Mouse (Mus musculus) lung, embryonic 16.5 days (tissue): Measurements from ENCODE around the gene Tesc. TPM values are rescaled to one million over a fixed set of nuclear protein-coding genes. Genes with fewer than 3 reads are reported as not detected.

Experiments used
- ATAC-seq: fragments of 200-750 bp; cut with Nextera tagmentation; 2 replicates; pipeline ENCODE4 v1.8.0; 2017; ENCODE audit warnings: low read depth, mild to moderate bottlenecking, moderate library complexity
- H3K27ac ChIP-seq: fragments of 300-500 bp; sonication (generic); 2 replicates; pipeline ENCODE4 v1.5.1; 2014; ENCODE audit warnings: mild to moderate bottlenecking, control low read depth, low read length
- H3K27me3 ChIP-seq: fragments of 300-500 bp; sonication (generic); 2 replicates; pipeline ENCODE4 v1.6.1; 2014; ENCODE audit warnings: low read depth, low read length, mixed read lengths; ENCODE audit not compliant: control insufficient read depth, insufficient read depth
- H3K36me3 ChIP-seq: fragments of 300-500 bp; sonication (generic); 2 replicates; pipeline ENCODE4 v1.6.1; 2014; ENCODE audit warnings: low read length; ENCODE audit not compliant: control insufficient read depth, insufficient read depth
- H3K4me1 ChIP-seq: fragments of 300-500 bp; sonication (generic); replicated peaks from 2 replicates; pipeline ENCODE4 v1.6.1; 2014; ENCODE audit warnings: low read length, mixed read lengths; ENCODE audit not compliant: control insufficient read depth, insufficient read depth
- H3K4me2 ChIP-seq: fragments of 300-500 bp; sonication (generic); 2 replicates; pipeline ENCODE4 v1.6.1; 2014; ENCODE audit warnings: low read depth, low read length, control low read depth
- H3K4me3 ChIP-seq: fragments of 300-500 bp; sonication (generic); 2 replicates; pipeline ENCODE4 v1.5.1; 2014; ENCODE audit warnings: mild to moderate bottlenecking, low read length, control low read depth
- H3K9ac ChIP-seq: fragments of 300-500 bp; sonication (generic); 2 replicates; pipeline ENCODE4 v1.6.1; 2014; ENCODE audit warnings: low read length, control low read depth
- H3K9me3 ChIP-seq: fragments of 300-500 bp; sonication (generic); 2 replicates; pipeline ENCODE4 v1.6.1; 2016; ENCODE audit warnings: low read length; ENCODE audit not compliant: control insufficient read depth
- WGBS: fragments of 180-500 bp; shearing (Covaris S2); extraction: QIAGEN DNeasy Blood & Tissue Kit; methylation state at CpG from one replicate; pipeline ENCODE4 v1.1.7; 2014; 5-methylcytosine and 5-hydroxymethylcytosine counted together
- polyA plus RNA-seq: library from polyadenylated mRNA; unstranded; fragments of >200 nt; fragmentation: Nextera tagmentation; extraction: Ambion mirVana; gene quantifications from 2 replicates; pipeline ENCODE4 v1.2.1, GENCODE M21; 2015

Gene Tesc
- polyA plus RNA-seq: 8.6 and 9.9 TPM in 2 replicates

- peak within 1 kb of the TSS; percentile 100 for H3K4me2 ChIP-seq
- no peaks in the 10 kb centered on the region for H3K36me3 ChIP-seq
- H3K4me3 ChIP-seq: peak within 1 kb of the TSS; percentile 72
- under 1% methylated on average over 40 of the region's 63 CpGs for WGBS
- ATAC-seq: peak; percentile 8; the same call in 1 of the 2 replicates
- peaks cover 33% of the 10 kb centered on the region for H3K4me1 ChIP-seq
- peaks cover 45% of the 10 kb centered on the region for H3K27me3 ChIP-seq
- peak within 1 kb of the TSS; percentile 57 for H3K9ac ChIP-seq
- H3K9me3 ChIP-seq: no peaks in the 10 kb centered on the region
- H3K27ac ChIP-seq: no peak within 1 kb of the TSS
Observed at GRCm38 (mm10) chr5:118027698-118028190, at the start of gene Tesc. Gene Tesc (plus strand): TSS chr5:118027743.

GRCm38 (mm10) chr5:117978159-117978697 is 49.3 kb upstream of the Tesc start:
- Histone ChIP-seq H3K9me3 (no peaks in the 10 kb centered on the region), H3K36me3 (peaks cover 10% of the 10 kb centered on the region), H3K4me1 (peaks cover 13% of the 10 kb centered on the region), H3K4me3 (peak overlapping the region; percentile 94), H3K9ac (peak overlapping the region; percentile 92), H3K27me3 (no peaks in the 10 kb centered on the region), H3K27ac (no peak overlapping the region), H3K4me2 (peak overlapping the region; percentile 85)
- 58% methylated on average over 17 of the region's 17 CpGs for WGBS
- ATAC-seq: no peak

- H3K9ac ChIP-seq: no peak overlapping the region
Observed at GRCm38 (mm10) chr5:117979082-117979481, 48.5 kb upstream of the Tesc start.

GRCm38 (mm10) chr5:117980921-117981320 is 46.6 kb upstream of the Tesc start:
- Histone ChIP-seq H3K9me3 (no peaks in the 10 kb centered on the region), H3K27ac (no peak overlapping the region), H3K4me3 (no peak overlapping the region), H3K4me1 (peaks cover 13% of the 10 kb centered on the region), H3K4me2 (no peak overlapping the region), H3K9ac (no peak overlapping the region), H3K36me3 (peaks cover 16% of the 10 kb centered on the region), H3K27me3 (no peaks in the 10 kb centered on the region)
- WGBS: 70% methylated on average over 8 of the region's 8 CpGs
- no peak for ATAC-seq

More at GRCm38 (mm10) chr5:117979082-117979481, 48.5 kb upstream of the Tesc start:
- Histone ChIP-seq H3K27ac (no peak overlapping the region), H3K4me3 (no peak overlapping the region), H3K4me1 (peaks cover 13% of the 10 kb centered on the region), H3K27me3 (no peaks in the 10 kb centered on the region), H3K4me2 (no peak overlapping the region), H3K9me3 (no peaks in the 10 kb centered on the region), H3K36me3 (peaks cover 10% of the 10 kb centered on the region)
- no peak for ATAC-seq
- 84% methylated on average over 5 of the region's 5 CpGs for whole genome bisulfite sequencing

- no peak for ATAC-seq
- Histone ChIP-seq H3K4me3 (no peak overlapping the region), H3K27me3 (no peaks in the 10 kb centered on the region), H3K36me3 (peaks cover 26% of the 10 kb centered on the region), H3K4me2 (no peak overlapping the region), H3K9me3 (no peaks in the 10 kb centered on the region), H3K9ac (no peak overlapping the region), H3K4me1 (peaks cover 11% of the 10 kb centered on the region), H3K27ac (no peak overlapping the region)
- WGBS: 73% methylated on average over 5 of the region's 5 CpGs
Observed at GRCm38 (mm10) chr5:117981943-117982342, 45.6 kb upstream of the Tesc start.

- no peaks in the 10 kb centered on the region for H3K9me3 ChIP-seq
- no peak overlapping the region for H3K9ac ChIP-seq
- H3K27me3 ChIP-seq: no peaks in the 10 kb centered on the region
- no peak overlapping the region for H3K27ac ChIP-seq
- 42% methylated on average over 4 of the region's 4 CpGs for WGBS
- no peaks in the 10 kb centered on the region for H3K4me1 ChIP-seq
- H3K4me2 ChIP-seq: no peak overlapping the region
- H3K4me3 ChIP-seq: no peak overlapping the region
- ATAC-seq: no peak
- H3K36me3 ChIP-seq: peaks cover 35% of the 10 kb centered on the region
Observed at GRCm38 (mm10) chr5:117986327-117986726, 41.2 kb upstream of the Tesc start.

- no peak overlapping the region for H3K4me3 ChIP-seq
- H3K9ac ChIP-seq: no peak overlapping the region
- no peak for ATAC-seq
- WGBS: 87% methylated on average over 3 of the region's 3 CpGs
- no peaks in the 10 kb centered on the region for H3K9me3 ChIP-seq
- H3K4me1 ChIP-seq: no peaks in the 10 kb centered on the region
- no peak overlapping the region for H3K4me2 ChIP-seq
- no peak overlapping the region for H3K27ac ChIP-seq
- peaks cover 40% of the 10 kb centered on the region for H3K36me3 ChIP-seq
- no peaks in the 10 kb centered on the region for H3K27me3 ChIP-seq
Observed at GRCm38 (mm10) chr5:117987891-117988290, 39.7 kb upstream of the Tesc start.

GRCm38 (mm10) chr5:117988367-117988766 is 39.2 kb upstream of the Tesc start:
- 58% methylated on average over 9 of the region's 9 CpGs for WGBS
- H3K4me2 ChIP-seq: no peak overlapping the region
- H3K9me3 ChIP-seq: no peaks in the 10 kb centered on the region
- H3K9ac ChIP-seq: no peak overlapping the region
- H3K27me3 ChIP-seq: no peaks in the 10 kb centered on the region
- no peak overlapping the region for H3K4me3 ChIP-seq
- no peaks in the 10 kb centered on the region for H3K4me1 ChIP-seq
- no peak for ATAC-seq
- H3K36me3 ChIP-seq: peaks cover 40% of the 10 kb centered on the region
- no peak overlapping the region for H3K27ac ChIP-seq

- H3K9me3 ChIP-seq: no peaks in the 10 kb centered on the region
- H3K36me3 ChIP-seq: peaks cover 43% of the 10 kb centered on the region
- no peak overlapping the region for H3K27ac ChIP-seq
- H3K4me1 ChIP-seq: no peaks in the 10 kb centered on the region
- no peak overlapping the region for H3K4me2 ChIP-seq
- WGBS: 76% methylated on average over 6 of the region's 6 CpGs
- no peak for ATAC-seq
- H3K27me3 ChIP-seq: no peaks in the 10 kb centered on the region
- no peak overlapping the region for H3K9ac ChIP-seq
- no peak overlapping the region for H3K4me3 ChIP-seq
Observed at GRCm38 (mm10) chr5:117989773-117990172, 37.8 kb upstream of the Tesc start.
